Mouse (Mus musculus): ENCODE results near the gene Rhbdl2.
A peak's percentile ranks its signal among the peaks of the same experiment; 100 is the strongest.

The Rhbdl2 gene

GRCm38 (mm10) chr4:123787191-123787985, at the start of gene Rhbdl2:
Gene Rhbdl2, plus strand, starts transcription at chr4:123787874.
- peak; percentile 40 for DNase-seq (ENCODE audit: low read depth, low spot score)

DNA sequence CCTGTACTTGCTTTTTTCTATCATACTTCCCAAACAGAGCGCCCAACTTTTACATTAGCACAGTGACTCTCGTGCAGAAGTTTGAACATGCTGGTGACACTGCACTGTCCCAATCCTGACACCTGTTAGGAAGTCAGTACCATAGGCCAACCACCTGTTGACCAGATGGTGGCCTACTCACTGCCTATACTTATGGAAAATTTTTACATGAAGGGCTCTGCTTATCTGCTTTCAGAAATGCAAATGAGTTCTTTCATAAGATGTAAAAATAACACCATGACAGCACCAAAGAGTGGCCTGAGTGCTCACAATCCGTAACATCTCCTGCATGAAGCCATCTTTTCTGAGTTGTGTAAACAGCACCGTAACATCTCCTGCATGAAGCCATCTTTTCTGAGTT, 49.0 kb upstream of the Rhbdl2 start:
- DNase-seq (ENCODE audit: low read depth, low spot score): no peak

GRCm38 (mm10) chr4:123742891-123743290, 44.8 kb upstream of the Rhbdl2 start:
- no peak for DNase-seq (ENCODE audit: low read depth, low spot score)

DNA sequence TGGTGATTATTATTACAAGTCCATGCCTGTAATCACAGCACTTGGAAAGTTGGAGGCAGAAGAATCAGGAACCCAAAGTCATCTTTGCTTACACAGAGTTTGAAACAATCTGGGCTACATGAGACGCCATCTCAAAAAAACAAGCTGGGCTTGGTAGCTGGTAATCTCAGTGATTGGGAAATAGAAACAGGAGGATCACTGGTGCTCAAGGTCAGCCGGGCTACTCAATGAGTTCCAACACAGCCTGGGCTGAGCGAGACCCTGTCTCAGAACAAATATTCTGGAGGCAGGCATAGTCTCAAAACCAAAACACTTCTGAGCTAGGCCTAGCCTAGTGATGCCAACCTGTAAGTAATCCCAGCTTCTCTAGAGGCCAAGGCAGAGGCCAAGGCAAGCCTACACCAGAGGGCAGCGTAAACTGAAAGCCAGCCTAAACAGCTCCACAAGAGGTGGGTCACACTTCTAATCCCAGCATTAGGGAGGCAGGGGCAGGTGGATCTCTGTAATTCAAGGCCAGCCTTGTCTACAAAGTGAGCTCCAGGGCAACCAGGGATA, 42.4 kb upstream of the Rhbdl2 start:
- DNase-seq (ENCODE audit: low read depth, low spot score): no peak

- DNase-seq (ENCODE audit: low read depth, low spot score): no peak
These were observed 38.8 kb upstream of the Rhbdl2 start for GRCm38 (mm10) chr4:123748726-123749415.

DNA sequence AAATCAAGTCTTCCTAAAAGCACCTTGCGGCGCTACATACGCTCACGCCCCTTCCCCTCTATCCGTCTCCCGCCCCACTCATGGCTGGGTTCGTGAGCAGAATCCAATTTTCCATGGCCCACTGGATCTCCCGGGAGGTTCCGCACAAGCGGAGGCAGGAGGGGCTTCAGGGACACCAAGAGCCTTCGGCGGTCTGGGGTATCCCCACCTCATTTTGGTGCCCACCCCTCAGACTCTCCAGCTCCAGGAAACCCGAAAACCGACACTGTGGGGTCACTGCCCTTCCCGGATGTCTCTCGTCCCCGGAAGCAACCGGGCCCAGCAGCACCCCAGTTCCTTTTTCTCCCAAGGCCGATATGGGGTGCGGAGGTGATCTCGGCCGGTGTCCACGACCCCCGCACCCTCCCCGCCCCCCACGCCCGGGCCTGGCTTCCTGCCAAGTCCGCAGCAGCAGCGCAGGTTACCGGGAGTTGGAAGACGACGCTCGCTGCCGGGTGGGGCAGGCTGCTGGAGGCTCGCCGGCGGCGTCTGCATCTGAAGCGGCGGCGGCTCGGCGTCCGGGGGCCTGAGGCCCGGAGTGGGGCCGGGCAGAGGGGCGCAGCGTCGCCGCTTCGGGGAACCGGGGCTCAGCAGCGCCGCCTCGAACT, 38.1 kb upstream of the Rhbdl2 start:
- DNase-seq (ENCODE audit: low read depth, low spot score): peak; percentile 52

GRCm38 (mm10) chr4:123750152-123750651, 37.5 kb upstream of the Rhbdl2 start, which contains the start of gene Akirin1:
Gene Akirin1, minus strand, starts transcription at chr4:123750345.
- peak; percentile 96 for DNase-seq (ENCODE audit: low read depth, low spot score)

- DNase-seq (ENCODE audit: low read depth, low spot score): peak; percentile 16
These were observed 36.9 kb upstream of the Rhbdl2 start for GRCm38 (mm10) chr4:123750707-123751312.

- DNase-seq (ENCODE audit: low read depth, low spot score): peak; percentile 52
These were observed 29.4 kb upstream of the Rhbdl2 start for GRCm38 (mm10) chr4:123758306-123758705.

- DNase-seq (ENCODE audit: low read depth, low spot score): no peak
These were observed 22.6 kb upstream of the Rhbdl2 start for GRCm38 (mm10) chr4:123765071-123765470.

- no peak for DNase-seq (ENCODE audit: low read depth, low spot score)
These were observed 19.9 kb upstream of the Rhbdl2 start for GRCm38 (mm10) chr4:123767807-123768206.

- DNase-seq (ENCODE audit: low read depth, low spot score): peak; percentile 89
These were observed 19.4 kb upstream of the Rhbdl2 start for GRCm38 (mm10) chr4:123768234-123768633.

DNA sequence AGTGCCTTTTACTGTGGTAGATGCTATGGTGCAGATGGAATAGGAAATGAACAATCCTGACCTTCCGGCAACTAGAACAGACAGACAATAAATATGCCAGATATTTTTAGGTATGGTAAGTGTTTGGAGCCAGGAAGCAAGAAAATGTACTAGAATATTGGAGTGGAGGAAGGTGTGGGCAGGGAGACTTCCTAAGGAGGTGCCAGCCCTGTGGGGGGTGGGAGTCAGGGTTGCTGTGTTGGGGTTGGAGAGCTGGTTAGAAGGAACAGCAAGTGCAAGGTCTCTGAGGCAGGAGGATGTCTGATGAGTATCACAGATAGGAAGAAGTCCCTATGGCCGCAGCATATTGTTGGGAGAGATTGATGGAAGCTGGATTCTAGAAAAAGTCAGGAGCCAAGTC, 5.0 kb downstream of the Rhbdl2 start:
- no peak for DNase-seq (ENCODE audit: low read depth, low spot score)

GRCm38 (mm10) chr4:123793136-123793535, 5.5 kb downstream of the Rhbdl2 start:
- no peak for DNase-seq (ENCODE audit: low read depth, low spot score)

DNA sequence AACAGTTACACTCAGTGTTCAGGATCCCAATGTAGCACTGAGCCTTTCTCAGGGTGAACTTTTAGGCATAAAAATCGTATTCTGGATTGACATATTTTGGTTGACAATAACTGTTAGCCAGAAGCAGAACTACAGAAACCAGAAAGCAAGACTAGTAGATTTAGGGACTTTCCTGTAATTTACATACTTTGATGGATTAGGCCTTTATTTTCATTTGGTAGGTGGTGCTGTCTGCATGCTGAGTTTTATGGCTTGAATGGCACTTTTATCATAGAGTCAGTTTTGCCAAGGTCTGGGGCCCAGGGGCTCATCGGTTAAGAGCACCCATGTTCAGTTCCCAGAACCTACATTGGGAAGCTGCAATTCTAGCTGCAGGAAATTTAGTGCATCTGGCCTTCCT, 7.4 kb downstream of the Rhbdl2 start:
- DNase-seq (ENCODE audit: low read depth, low spot score): no peak

- DNase-seq (ENCODE audit: low read depth, low spot score): no peak
These were observed 9.7 kb downstream of the Rhbdl2 start for GRCm38 (mm10) chr4:123797403-123797802.

- DNase-seq (ENCODE audit: low read depth, low spot score): peak; percentile 25
These were observed 10.2 kb downstream of the Rhbdl2 start for GRCm38 (mm10) chr4:123797856-123798255.

DNA sequence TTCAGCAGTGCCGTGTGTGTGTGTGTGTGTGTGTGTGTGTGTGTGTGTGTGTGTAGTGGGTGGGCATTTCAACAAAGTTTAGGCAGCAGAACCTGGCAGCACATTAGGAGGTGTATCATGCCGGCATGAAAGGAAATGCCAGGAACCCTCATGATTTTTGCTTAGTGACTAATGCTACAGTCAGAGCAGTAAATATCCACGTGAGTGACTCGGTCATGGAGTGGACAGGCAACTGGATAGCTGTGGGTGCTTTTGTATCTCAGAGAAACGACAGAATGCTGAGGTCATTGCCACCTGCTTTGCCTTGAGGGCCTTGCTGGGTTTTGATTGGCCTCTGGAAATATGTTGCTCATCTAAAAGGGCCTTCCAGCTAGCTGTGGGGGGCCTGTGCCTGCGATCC, 16.0 kb downstream of the Rhbdl2 start:
- DNase-seq (ENCODE audit: low read depth, low spot score): no peak

DNA sequence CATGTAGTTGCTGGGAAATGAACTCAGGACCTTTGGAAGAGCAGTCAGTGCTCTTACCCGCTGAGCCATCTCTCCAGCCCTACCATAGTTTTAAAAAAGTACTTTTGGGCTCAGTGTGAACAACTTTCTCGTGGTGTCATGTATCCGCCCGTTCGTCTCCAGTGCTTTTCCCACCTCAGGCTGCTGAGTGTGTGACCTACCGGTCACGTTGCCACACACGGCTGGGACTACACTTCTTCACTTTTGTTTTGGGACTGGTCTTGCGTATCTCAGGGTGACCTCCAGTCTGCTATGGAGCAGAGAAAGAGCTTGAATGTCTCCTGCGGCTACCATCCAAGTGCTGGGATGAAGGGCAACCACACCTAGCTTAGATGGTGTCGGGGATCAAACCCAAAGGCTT, 20.6 kb downstream of the Rhbdl2 start:
- DNase-seq (ENCODE audit: low read depth, low spot score): no peak

GRCm38 (mm10) chr4:123810475-123811295, 23.0 kb downstream of the Rhbdl2 start:
- peak; percentile 27 for DNase-seq (ENCODE audit: low read depth, low spot score)

DNA sequence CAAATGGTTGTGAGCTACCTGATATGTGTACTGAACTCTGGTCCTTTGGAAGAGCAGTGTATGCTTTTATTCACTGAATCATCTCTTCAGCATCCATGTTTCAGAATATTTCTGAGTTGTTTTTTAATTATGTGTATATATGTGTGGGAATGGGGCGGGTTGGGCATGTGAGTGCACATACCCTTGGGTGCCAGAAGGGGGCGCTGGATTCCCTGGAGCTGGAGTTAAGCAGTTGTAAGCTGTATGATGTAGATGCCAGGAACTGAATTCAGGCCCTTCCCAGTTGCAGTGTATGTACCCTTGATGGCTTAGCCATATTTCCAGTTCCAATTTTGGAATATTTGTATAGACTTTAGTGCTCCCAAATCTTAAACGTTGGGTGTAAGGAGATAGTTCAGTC, 24.9 kb downstream of the Rhbdl2 start:
- no peak for DNase-seq (ENCODE audit: low read depth, low spot score)

All from R1 (cell line).